Mouse (Mus musculus) adrenal gland, adult 8-10 months (tissue): ENCODE data around the gene Ankrd60. TPM values are rescaled to one million over a fixed set of nuclear protein-coding genes. Genes with fewer than 3 reads are reported as not detected.

Experiments
- total RNA-seq, 4 experiments: library from RNA; stranded (reverse); gene quantifications; 2 replicates each; pipeline ENCODE4 v1.2.4; 2022

Gene Ankrd60
- total RNA-seq, 4 experiments from 2014 or later, result not detected

Other genes with a start within 250 kb of the Ankrd60 start
- gene 1700021F07Rik, start 55.8 kb downstream of the Ankrd60 start, total RNA-seq, result not detected
- 10 to 100 TPM; 33.4 to 44.1 (median 37.5) TPM for gene Rab22a, start 81.4 kb upstream of the Ankrd60 start, total RNA-seq
- gene 1700010B08Rik, start 141.1 kb upstream of the Ankrd60 start, total RNA-seq, result under 1 TPM in 1 of 4 experiments, not detected in 3; 0.32 TPM
- gene Vapb, start 159.1 kb upstream of the Ankrd60 start, total RNA-seq, result 100 to 1,000 TPM; 156 to 208 (median 192) TPM